Mouse (Mus musculus) mature B cell (primary cell): ENCODE results near the gene Hist1h3a.

Source experiments
- in situ Hi-C: fragments of 300-500 bp; cut with MboI; formaldehyde crosslinking; loops from 2 replicates; pipeline ENCODE4 v1.14.3; 2019

The Hist1h3a gene

GRCm38 (mm10) chr13:23759251-23759771 lies 2.9 kb downstream of the Hist1h3a start:
- in situ Hi-C loops = loop anchor here (10.0 kb wide), 1 partner anchor 325 kb away; no protein-coding TSS in a partner anchor

- in situ Hi-C loops = loop anchor here (10.0 kb wide), 1 partner anchor 323 kb away; no protein-coding TSS in a partner anchor
These were observed 4.3 kb downstream of the Hist1h3a start for GRCm38 (mm10) chr13:23757921-23758320.

DNA sequence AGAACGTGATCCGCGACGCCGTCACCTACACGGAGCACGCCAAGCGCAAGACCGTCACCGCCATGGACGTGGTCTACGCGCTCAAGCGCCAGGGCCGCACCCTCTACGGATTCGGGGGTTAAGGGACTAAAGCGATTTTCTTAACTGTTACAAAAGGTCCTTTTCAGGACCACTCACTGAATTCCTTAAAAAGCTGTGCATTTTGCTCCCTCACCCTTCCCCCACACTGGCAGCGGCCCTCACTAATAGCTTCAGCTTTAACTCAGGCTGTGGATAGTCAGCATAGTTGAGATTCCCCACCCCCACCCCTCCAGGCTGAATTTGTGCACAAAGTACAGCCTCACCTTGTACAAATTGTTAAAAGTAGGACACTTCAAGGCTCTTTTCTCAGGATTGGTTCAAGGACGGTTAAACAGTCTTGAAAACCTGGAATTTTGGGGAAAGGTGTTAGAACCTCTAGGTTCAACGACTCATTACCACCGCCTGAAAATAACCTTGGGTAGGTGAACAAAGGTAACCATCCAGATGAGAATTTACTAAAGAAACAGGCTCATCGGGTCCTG lies 4.9 kb downstream of the Hist1h3a start:
- in situ Hi-C loops = loop anchor here (10.0 kb wide), 1 partner anchor 322 kb away; no protein-coding TSS in a partner anchor

GRCm38 (mm10) chr13:23756790-23757189 lies 5.4 kb downstream of the Hist1h3a start, which contains the start of gene Hist1h4b:
TSS of gene Hist1h4b (plus strand) at chr13:23757013.
- in situ Hi-C loops = loop anchor here (10.0 kb wide), 1 partner anchor 322 kb away; no protein-coding TSS in a partner anchor

DNA sequence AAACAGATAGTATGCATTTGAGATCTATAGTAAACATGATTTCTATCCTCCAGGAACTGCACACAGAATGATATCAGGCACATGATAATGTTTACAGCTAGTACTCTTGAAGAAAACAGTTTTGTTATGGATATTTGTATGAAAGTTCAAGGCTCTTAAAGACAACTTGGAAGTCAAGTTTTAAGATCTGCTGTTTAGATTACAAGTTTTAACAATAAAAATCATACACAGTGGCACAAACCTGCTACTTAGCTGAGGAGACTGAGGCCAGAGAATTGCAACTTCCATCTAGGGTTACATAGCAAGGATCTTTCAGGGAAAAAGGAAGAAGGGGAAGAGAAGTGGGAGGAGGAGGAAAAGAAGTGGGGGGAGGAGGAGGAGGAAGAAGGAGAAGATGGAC lies 7.2 kb downstream of the Hist1h3a start:
- in situ Hi-C loops = loop anchor here (10.0 kb wide), 1 partner anchor 320 kb away; no protein-coding TSS in a partner anchor

DNA sequence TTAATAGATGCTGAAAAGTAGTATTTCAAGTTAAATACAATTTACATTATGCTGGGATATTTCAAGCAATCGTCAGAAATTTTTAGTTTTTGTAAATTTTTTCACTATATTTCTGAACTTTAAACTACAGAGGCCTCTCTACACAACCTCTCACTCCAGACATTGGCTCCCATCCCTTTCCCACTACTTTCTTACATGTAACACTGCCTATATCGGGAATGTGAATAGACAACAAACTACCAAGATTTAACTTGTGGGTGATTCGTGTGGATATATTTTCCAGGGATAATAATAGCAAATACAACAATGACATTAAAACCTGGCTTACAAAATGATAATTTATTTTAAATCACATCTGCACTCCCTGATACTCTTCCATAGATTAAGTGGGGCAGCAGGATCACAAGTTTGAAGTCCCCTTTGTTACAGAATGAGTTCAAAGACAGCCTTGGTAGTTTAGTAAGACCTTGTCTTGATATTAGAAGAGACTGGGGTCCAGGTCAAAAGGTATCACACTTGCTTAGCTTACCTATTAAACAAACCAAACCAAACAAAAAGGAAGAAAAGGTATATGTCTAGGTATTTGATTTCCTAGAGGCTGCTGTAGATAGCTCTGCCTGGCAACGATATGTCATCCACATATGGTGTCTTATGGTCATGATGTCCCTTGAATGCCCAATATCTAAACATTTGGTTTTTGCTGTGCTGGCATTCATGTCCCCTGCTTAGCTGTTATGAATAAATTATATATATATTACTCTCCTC lies 8.7 kb downstream of the Hist1h3a start:
- in situ Hi-C loops = loop anchor here (10.0 kb wide), 1 partner anchor 319 kb away; no protein-coding TSS in a partner anchor

DNA sequence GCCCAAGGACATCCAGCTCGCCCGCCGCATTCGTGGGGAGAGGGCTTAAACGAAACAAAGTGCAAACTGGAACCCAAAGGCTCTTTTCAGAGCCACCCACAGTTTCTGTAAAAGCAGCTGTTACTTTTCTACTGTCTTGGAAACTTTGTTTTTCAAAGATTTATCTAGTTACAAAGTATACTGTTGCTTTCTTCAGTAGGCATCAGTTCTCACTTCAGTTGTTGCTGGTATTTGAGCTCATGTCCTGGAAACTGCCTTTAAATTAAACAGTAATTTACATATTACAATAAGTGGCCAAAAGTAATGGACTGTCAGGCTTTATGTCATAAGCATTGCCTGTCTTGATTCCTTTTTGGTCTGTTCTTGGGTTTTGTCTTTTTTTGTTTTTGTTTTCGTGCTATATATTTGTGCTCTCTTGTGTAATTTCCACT lies 9.4 kb downstream of the Hist1h3a start:
- in situ Hi-C loops = loop anchor here (10.0 kb wide), 1 partner anchor 318 kb away; no protein-coding TSS in a partner anchor

DNA sequence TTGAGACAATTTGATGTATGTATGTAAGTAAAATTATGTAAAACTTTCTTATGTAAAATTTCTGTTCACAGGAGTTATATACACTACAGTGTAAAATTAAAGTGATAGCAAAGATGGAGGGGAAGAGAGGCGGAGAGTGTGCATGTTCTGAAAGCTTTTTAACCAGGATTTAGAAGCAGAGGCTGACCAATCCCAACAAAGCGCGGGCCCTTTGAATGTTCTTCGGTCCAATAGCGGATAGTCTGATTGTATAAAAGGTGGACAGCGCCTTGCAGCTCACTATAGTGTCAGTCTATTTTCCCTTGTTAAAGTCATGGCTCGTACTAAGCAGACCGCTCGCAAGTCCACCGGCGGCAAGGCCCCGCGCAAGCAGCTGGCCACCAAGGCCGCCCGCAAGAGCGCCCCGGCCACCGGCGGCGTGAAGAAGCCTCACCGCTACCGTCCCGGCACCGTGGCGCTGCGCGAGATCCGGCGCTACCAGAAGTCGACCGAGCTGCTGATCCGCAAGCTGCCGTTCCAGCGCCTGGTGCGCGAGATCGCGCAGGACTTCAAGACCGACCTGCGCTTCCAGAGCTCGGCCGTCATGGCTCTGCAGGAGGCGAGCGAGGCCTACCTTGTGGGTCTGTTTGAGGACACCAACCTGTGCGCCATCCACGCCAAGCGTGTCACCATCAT lies 10.0 kb downstream of the Hist1h3a start, which contains the start of gene Hist1h3b:
TSS of gene Hist1h3b (plus strand) at position 201 of the 675 bp plus-strand sequence.
- in situ Hi-C loops = loop anchor here (10.0 kb wide), 1 partner anchor 317 kb away; no protein-coding TSS in a partner anchor

GRCm38 (mm10) chr13:23751478-23751956 lies 10.7 kb downstream of the Hist1h3a start:
- in situ Hi-C loops = loop anchor here (10.0 kb wide), 1 partner anchor 317 kb away; no protein-coding TSS in a partner anchor

GRCm38 (mm10) chr13:23750839-23751477 lies 11.2 kb downstream of the Hist1h3a start, which contains the start of gene Hist1h2ab:
TSS of gene Hist1h2ab (plus strand) at chr13:23751126.
- in situ Hi-C loops = loop anchor here (10.0 kb wide), 1 partner anchor 316 kb away; no protein-coding TSS in a partner anchor

DNA sequence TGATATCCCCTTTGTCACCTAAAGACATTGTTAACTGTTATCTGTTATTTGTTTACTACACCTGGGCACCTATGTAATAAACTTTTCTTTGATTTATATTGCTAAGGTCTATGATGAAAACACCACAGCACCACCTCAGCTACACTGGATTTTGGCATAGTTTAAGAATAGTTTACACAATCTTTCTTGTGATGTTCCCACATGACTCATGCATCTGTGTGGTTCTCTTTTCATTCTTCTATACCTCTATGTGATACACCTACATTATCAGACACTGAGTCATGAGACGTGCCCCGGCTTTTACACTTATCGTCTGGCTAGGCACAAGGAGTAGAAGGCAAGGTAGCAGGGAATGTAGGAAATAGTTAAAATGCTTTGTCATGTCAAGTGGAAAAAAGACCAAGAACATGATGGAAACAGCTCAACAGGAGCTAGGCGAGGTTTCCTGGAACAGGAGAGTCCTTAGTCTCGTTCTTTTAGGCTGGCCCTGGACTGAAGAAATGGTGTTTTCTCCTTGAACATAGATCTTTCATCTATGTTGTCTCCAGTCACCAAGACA lies 12.5 kb downstream of the Hist1h3a start:
- in situ Hi-C loops = loop anchor here (10.0 kb wide), 4 partner anchors 195 to 1925 kb away; partner anchors contain the start of genes Hist1h1d, Hist1h2ah, Hist1h2bk and Hist1h4f

GRCm38 (mm10) chr13:23747892-23748288 lies 14.3 kb downstream of the Hist1h3a start:
- in situ Hi-C loops = loop anchor here (10.0 kb wide), 3 partner anchors 193 to 1923 kb away; partner anchors contain the start of genes Hist1h1d, Hist1h2ah, Hist1h2bk and Hist1h4f

- in situ Hi-C loops = loop anchor here (10.0 kb wide), 3 partner anchors 192 to 1922 kb away; partner anchors contain the start of genes Hist1h1d, Hist1h2ah, Hist1h2bk and Hist1h4f
These were observed 14.9 kb downstream of the Hist1h3a start for GRCm38 (mm10) chr13:23747081-23747891.

GRCm38 (mm10) chr13:23746201-23747080 lies 15.7 kb downstream of the Hist1h3a start, which contains the start of gene Hist1h2bb:
TSS of gene Hist1h2bb (plus strand) at chr13:23746734.
- in situ Hi-C loops = loop anchor here (10.0 kb wide), 3 partner anchors 192 to 1922 kb away; partner anchors contain the start of genes Hist1h1d, Hist1h2ah, Hist1h2bk and Hist1h4f

DNA sequence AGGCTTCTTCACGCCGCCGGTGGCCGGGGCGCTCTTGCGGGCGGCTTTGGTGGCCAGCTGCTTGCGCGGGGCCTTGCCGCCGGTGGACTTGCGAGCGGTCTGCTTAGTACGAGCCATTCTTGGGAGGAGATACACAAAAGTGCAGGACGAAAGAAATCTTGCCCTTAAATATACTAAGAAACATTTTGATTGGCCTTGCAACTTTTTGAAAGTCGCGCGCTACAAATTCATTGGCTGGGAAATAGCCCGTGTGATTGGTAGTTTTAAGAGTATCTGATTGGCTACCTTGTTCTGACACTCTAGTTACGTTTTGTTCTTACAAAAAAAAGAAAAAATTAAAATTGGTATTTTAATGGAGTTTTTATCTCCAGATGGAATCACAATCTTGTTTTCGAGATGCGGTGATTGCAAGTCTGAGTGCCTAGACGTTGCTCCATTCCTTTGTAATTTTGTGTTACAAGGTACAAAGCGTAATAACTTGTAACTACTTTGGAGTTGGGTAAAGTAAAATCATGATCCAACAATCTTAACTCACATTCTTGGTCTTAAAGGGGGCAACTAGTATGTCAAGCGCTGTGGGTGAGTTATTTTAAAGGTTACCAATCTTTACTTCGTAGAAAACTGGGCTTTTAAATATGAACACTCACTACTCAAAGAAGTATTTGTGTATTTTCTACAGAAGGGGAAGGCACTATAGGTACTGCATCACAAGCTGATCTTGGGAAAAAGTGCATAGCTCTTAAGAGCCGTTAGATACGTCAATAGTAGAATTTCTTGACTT lies 16.6 kb downstream of the Hist1h3a start, which contains the start of gene Hist1h3c:
TSS of gene Hist1h3c (minus strand) at position 222 of the 781 bp plus-strand sequence.
- in situ Hi-C loops = loop anchor here (10.0 kb wide), 3 partner anchors 191 to 1921 kb away; partner anchors contain the start of genes Hist1h1d, Hist1h2ah, Hist1h2bk and Hist1h4f
